Mouse (Mus musculus): ENCODE measurements around the gene Tmem258.

- TF ChIP-seq CTCF (IDR thresholded peaks at IDR 0.05; ENCODE audit: low read depth) = peak; percentile 95
- no peak for TF ChIP-seq EP300 (optimal IDR thresholded peaks at IDR 0.05)
These were observed 37.0 kb downstream of the Tmem258 start, which contains the start of gene Myrf for GRCm38 (mm10) chr19:10240654-10241305.
